Mouse (Mus musculus) gastrocnemius, postnatal 14 days (tissue): ENCODE results near the gene Tango2. TPM values are rescaled to one million over a fixed set of nuclear protein-coding genes. Genes with fewer than 3 reads are reported as not detected.
A peak's percentile ranks its signal among the peaks of the same experiment; 100 is the strongest.

Experiments
- DNase-seq: peaks from one replicate; pipeline ENCODE4 v3.0.0; 2021; ENCODE audit warnings: mixed read lengths
- intact Hi-C: fragments of 180-260 bp; cut with DNase I; formaldehyde crosslinking; loops from one replicate; pipeline ENCODE4 v1.15.1; 2025; ENCODE audit warnings: low total_unique reads
- total RNA-seq, 2 experiments: library from RNA; stranded (reverse); gene quantifications; 2 replicates each; pipeline ENCODE4 v1.2.3; 2021

The Tango2 gene
- total RNA-seq, 2 experiments from 2014 or later = 12.1 to 22.7 TPM

GRCm38 (mm10) chr16:18384211-18384610 lies 36.3 kb upstream of the Tango2 start:
- DNase-seq = no peak
- intact Hi-C loops = no loop called here

DNA sequence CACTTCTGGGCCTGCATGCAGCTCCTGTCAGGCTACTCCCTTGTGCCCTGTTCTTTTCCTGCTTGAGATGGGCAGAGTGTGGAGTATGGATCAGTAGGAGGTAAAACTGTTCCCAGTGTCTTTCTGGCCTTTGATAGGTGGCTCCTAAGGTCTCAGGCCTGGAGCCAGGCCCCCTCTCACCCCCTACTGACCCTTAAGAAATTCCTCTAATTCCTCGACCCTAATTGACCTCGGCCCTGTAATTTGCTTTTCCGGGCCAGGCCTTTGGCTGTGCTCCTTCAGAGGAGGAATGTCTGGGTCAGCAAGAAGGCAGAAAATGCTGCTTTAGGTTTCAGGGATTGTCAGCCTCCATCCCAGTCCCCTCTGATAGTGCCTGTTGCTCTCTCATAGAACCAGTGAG lies 35.9 kb upstream of the Tango2 start:
- intact Hi-C loops = no loop called here
- no peak for DNase-seq

DNA sequence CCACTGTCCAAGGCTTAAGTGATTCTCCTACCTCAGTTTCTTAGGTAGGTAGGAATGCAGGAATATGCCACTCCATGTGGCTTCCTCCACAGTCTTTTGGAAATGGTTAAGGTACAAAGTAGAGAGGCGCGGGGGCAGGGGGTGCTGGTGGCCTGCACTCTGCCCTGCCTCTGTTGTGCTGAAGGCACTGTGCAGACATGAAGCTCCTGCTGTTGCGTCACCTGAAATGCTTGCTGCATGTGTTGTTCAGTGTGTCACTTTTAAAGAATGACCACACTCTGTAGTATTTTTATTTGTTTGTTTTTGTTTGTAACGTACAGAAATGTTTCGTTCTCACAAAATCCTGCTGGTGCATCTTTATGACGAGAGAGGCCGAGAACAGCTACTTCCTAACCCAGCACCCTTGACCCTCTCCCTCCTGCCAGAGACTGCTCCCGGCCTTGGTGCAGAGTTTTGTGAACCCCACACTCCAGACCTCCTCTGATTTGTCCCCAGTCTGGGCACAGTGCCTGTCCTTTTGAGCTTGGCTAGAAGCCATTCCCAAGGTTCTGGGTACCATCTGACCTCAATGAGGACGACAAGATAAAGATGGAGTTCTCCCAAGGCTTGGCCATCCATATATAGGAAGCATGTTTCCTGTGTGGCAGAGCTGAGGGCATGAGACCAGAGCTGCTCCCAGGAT lies 35.3 kb upstream of the Tango2 start:
- no peak for DNase-seq
- intact Hi-C loops = no loop called here

DNA sequence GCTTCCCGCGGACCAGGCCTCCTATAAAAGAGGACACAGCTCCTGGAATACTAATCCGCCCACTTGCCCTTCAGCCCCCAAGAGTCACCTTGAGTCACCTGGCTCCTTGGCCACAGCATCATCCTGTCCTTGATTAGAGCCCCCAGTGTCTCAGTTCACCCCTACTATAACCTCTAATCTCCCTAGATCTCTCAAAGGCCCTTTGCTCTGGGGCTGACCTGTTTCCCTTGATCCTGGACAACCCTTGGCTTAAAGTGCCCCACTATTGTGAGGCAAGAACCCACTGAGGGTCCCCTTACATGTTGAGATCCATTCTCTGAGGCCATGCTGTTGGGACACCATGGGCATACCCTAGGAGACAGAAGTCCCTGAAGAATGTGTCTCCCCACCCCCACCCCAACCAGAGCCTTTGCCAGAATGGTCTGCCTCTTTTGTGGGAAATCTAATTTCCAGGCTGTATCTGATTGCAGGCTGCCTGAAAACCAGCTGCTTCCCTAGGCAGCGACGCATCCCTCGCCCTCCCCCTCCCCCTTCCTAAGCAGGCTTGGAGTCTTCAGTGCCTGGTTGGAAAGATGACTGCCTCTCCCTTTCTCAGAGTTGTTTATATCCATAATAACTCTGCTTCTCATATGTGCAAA lies 33.8 kb upstream of the Tango2 start:
- intact Hi-C loops = no loop called here
- no peak for DNase-seq

DNA sequence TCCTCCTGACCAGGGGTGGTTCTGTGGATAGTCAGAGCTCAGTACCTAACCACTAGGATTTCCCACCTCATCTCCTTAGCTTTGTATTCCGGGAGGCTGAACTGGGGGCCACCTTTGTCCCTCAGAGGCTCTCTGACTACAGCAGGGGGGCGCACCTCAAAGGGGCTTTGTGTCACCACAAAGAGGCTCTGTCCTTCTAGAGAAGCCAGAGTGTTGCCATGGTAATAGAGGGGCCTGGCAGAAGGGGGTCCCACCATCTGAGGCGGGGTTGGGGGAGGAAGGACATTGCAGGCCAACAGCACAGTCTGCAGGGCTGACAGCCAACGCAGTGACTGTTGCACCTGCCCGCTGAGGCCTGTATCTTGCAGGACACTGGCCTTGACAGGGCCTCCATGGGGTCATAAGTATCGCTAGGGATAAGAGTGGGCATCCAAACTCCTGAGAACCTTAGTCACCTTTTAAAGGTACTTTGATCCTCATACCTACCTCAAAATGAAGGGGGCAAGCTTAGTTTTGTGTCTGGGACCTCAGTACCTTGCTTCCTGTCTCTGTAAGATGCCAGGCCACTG lies 32.7 kb upstream of the Tango2 start:
- no peak for DNase-seq
- intact Hi-C loops = no loop called here

DNA sequence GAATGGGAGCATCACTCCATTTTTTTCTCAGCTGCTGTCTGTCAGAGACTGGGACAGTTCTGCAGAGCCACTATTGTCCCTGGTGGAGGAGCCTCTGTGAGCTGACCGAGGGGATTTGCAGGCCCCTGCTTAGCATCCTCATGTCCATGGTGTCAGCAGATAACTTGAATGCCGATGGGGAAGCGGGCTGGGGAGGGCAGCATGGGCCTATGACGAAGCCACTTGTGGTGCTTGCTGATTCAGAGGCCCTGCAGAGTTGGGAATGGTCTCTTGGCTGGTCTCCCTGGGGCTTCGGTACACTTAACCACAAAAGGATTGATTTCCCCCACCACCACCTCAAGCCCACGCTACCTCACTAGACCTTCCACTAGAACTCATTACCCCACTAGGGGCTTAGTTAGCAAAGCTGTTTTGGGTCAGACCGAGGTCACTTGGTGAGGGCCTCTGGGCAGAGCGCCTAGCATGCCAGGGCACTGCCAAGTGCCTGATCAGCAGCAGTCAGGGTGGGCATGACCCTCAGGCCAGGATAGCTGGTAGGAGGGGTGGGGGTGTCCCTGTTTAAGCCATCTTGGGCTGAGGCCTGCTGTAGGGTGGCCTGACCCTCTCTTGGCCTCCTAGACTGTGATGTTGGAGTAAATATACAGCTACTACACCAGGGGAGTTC lies 31.6 kb upstream of the Tango2 start:
- intact Hi-C loops = no loop called here
- no peak for DNase-seq

DNA sequence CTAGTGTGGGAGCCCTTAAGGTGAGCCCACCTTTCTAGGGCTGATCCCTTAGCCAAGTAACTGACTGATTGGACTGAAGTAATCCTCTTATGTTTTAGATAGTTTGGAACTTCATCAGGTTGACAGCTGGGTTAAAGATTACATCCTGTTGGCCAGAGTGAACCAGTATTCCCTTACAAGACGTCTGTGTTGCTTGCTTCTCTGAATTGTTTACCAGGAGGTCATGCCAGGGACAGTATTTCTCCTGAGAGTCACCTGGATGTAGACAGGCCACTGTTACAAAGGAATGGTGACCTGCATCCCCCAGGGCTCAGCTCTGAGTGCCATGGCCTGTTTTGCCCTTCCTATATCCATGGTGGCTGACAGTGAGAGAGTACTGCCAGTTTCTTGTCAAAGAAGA lies 30.6 kb upstream of the Tango2 start:
- intact Hi-C loops = no loop called here
- no peak for DNase-seq

GRCm38 (mm10) chr16:18377203-18377602 lies 29.3 kb upstream of the Tango2 start:
- DNase-seq = no peak
- intact Hi-C loops = no loop called here

DNA sequence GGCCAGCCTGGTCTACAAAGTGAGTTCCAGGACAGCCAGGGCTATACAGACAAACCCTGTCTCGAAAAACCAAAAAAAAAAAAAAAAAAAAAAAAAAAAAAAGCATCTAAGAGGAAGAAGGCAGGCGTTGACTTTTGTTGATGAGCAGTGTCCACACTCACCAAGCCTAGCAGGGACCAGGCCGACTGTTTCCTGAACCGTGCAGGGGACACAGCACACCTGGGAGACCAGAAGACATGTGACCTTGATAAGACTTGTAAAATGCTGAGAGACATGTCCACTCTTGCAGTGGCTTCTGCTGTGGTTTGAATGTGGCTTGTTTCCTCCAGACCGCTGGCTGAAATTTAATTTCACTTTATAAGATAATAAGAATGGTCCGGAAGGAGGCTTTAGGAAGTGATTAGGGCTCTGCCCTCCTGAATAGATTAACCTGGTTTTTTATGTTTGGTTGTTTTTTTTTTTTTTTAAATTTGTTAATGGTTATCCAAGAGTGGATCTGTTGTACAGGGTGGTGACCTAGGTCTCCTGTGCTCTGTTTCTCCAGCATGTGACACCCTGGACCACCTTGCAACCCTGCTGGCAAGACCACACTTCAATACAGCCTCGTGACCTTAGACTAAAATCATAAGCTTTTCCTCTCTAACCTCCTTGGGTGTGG lies 28.5 kb upstream of the Tango2 start:
- DNase-seq = no peak
- intact Hi-C loops = no loop called here

GRCm38 (mm10) chr16:18373632-18374031 lies 25.7 kb upstream of the Tango2 start:
- no peak for DNase-seq

GRCm38 (mm10) chr16:18370197-18370596 lies 22.3 kb upstream of the Tango2 start:
- no peak for DNase-seq
- intact Hi-C loops = no loop called here

More at GRCm38 (mm10) chr16:18373632-18374031, 25.7 kb upstream of the Tango2 start:
- intact Hi-C loops = no loop called here

DNA sequence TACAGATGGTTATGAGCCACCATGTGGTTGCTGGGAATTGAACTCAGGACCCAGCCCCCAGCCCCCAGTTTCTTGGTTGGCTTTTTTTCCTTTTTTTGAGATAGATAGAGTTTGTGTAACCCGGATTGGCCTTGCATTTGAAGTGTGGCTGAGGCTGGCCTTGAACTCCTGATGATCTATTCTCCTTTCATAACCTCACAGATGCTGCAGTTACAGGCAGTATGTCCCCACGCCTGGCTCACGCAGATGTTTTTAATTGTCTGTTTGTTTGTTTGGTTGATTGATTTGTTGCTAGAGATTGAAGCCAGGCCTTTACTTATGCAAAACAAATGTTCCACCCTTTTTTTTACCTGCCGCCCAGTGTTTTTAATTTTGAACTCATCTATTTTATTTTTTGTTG lies 18.9 kb upstream of the Tango2 start:
- no peak for DNase-seq
- intact Hi-C loops = no loop called here

DNA sequence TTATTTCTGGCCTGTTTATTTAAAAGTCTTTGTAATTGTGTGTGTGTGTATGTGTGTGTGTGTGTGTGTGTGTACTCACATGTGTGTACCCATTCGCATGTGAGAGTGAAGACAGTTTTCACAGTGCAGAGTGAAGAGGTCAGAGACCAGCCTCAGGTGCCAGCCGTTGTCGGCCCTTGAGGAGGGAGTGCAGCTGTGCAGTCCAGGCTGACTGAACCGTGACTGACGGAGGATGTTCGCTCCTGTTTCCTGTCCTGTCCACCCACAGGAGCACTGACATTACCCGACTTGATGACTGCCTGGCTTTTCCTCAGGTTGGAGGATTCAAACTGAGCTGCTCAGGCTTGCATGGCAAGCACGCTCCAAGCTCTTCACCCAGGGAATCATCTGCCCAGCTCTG lies 15.0 kb upstream of the Tango2 start:
- DNase-seq = no peak
- intact Hi-C loops = no loop called here

DNA sequence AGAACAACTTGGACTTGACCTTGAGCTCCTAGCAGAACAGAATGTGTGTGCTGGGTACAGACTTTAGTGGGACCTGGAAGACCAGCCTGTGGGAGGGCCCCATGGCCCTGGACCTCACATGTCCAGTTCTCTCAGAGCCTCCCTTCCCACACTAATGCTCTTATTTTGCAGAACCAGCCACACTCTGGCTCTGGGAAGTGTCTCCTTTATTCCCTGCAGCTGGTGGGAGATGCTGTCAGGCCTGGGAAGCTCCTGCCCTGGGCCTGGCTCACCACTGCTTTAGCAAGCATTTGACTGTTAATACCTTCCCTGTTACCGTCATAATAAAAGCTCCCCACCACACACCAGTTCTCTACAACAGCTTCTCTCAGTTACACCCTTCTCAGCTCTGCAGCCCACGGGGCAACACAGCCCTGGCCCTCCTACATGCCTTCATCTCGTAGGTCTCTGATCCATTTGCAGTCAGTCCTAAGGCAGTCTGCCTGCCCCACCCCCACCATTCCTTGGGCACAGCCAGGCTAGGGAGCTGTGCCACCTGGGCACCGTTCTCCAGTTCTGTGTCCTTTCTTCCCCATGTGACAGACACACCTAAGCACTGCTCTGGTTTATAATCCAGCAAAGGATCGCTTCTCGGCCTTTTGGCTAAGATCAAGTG lies 12.4 kb upstream of the Tango2 start:
- no peak for DNase-seq
- intact Hi-C loops = no loop called here

DNA sequence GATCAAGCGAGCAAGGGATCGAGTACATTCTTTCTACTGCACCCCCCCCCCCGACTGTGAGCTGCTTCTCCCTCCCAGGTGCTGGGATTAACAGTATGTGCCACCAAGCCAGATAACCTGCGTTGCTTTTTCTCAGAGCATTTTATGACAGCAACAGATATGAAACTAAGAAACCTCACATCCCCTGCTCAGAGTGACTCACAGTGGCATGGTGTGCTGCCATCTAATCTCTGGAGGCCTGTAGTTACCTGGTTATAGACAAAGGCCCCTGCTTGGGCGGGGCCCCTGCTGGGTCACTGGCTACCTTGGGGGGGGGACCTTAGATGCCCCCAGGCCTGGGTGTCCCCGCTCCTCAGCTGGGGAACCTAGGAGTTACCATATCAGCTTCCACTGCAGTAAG lies 10.1 kb upstream of the Tango2 start:
- no peak for DNase-seq
- intact Hi-C loops = no loop called here

DNA sequence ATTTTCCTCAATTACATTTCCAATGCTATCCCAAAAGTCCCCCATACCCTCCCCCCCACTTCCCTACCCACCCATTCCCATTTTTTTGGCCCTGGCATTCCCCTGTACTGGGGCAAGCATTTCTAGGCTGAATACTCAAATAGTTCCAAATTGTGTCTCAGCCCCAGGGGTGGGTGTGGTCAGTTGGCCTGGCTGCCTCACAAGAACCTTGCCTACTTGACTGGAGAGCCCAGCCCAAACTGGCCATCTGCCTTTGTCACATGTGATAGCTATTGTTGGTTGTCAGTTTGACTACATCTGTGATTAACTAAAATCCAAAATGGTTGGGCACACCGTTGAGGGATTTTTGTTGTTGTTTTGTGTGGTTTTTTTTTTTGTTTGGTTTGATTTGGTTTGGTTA lies 9.1 kb upstream of the Tango2 start:
- intact Hi-C loops = no loop called here
- DNase-seq = peak; percentile 59

GRCm38 (mm10) chr16:18353106-18353505 lies 5.2 kb upstream of the Tango2 start:
- no peak for DNase-seq
- intact Hi-C loops = loop anchor here (5.0 kb wide), 1 partner anchor 49 kb away; no protein-coding TSS in a partner anchor

DNA sequence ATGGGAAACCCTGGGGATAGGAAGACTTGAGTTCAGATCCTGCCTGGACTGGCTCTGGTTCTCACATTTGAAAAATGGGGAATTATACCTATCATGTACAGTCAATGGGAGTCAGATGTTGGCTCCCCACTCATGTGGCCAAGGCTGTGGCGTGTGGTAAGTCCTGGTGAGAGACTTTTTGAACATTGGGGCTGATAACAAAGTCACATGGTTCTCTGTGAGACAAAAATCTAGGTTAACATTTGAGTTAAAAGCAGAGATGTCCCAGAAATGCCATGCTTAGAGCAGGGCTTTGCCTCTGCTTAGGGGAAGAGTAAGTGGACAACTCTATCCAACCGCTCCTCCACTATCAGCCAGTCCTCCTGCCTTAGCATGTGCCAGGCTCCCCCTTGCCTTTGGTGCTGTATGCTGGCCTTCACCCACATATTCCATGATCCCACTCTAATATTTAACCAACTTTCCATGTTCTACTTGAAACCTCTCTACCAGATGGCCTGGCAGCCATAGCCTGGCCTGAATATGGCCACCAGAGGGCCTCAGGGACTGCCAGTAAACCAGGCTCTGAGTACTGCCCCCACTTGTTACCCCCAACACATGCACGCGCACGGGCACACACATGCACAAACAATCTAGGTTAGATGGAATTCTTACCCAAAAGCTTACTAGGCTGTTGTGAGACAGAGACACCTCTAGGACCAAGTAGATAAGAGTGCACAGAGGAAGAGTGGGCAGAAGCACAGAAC lies 3.6 kb upstream of the Tango2 start:
- peak; percentile 54 for DNase-seq
- intact Hi-C loops = loop anchor here (5.0 kb wide), 1 partner anchor 51 kb away; no protein-coding TSS in a partner anchor
